Mouse (Mus musculus): ENCODE measurements around the gene H2-Oa. TPM values are rescaled to one million over a fixed set of nuclear protein-coding genes. Genes with fewer than 3 reads are reported as not detected.
"Not testable (repeated sequence)": the region's sequence is repeated elsewhere in the genome, so short reads cannot be mapped to it uniquely, and the experiment has no call there.

The H2-Oa gene
- total RNA-seq, 2 experiments from 2014 or later, result not detected

DNA sequence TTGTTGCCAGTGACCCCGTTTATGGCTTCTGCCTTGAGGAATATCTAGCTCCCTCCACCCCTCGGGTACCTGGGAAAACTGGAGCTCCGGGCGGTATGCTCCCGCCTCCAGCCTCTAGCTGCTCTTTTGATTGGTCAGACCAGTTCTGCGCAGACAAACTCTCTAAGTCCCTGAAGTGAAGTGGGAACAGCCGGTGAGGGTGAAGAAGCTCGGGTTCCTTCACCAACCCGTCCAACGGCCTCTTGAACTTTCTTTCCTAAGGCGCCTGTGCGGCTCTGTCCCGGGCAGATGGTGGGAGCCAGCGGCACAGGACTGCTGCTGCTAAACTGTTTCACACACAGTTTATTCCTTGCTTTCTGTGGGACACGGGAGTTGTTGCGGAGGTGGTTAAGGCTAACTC is 47.3 kb downstream of the H2-Oa start:
- DNase-seq, result no peak
- intact Hi-C loops (cut with DNase I), result no loop called here

DNA sequence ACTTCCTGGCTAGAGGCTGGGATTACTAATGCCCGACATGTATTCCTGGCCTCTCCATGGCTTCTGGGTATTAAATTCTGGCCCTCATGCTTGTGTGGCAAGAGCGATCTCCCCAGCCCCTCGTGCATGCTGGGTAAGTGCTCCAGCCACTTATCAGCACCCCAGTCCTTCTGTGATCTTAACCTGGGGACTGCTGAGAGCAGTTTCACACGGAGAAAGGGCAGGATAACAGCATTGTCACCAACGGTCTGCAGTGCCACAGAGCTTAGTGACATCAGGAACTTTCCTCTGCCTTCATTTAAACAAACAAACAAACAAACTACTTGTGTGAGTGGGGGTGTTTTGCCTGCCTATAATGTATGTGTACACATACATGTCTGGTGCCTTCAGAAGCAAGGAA is 48.1 kb downstream of the H2-Oa start:
- intact Hi-C loops (cut with DNase I), result no loop called here
- DNase-seq, result no peak

DNA sequence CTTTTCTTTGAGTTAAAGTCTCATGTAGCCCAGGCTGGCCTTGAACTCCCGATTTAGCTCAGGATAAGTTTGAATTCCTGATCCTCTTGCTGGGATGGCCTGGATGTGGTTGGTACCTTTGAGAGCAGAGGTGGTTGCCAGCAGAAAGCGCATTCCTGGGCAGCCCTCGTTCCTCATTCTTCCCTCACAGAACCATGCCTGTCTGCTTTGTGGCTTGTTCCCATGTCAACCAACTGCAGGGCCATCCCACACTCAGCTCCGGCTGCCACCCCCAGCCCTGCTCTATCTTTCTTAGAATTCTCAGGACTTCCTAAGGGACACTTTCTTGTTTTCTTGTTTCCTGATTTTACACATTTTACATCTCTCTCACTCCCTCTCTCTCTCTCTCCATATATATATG is 49.3 kb downstream of the H2-Oa start:
- no peak for DNase-seq
- intact Hi-C loops (cut with DNase I), result no loop called here

DNA sequence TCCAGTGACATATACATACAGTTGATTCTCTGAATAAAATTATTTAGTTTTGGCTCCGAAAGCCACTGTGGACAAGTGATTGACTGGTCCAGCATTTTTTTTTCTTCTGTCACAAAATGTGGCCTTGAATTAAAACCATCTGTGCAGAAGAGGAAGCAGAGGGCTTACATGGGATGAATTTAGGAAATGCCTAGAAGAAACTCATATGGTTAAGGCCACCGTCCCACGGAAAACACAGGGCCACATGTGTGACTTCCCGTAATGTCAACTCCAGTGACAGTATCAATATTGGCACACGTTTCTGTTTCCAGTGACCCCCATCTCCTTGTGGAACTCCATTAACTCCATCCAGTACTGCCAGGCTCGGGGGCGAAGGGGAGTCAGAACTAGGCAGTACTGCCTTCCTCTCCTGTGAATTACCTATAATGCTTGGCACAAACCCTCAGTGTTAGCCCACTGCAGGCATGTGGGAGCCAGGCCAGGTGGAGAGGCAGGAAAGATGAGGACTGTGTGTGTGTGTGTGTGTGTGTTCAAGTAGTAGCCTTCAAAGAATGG is 50.4 kb downstream of the H2-Oa start:
- DNase-seq, result no peak
- intact Hi-C loops (cut with DNase I), result no loop called here

DNA sequence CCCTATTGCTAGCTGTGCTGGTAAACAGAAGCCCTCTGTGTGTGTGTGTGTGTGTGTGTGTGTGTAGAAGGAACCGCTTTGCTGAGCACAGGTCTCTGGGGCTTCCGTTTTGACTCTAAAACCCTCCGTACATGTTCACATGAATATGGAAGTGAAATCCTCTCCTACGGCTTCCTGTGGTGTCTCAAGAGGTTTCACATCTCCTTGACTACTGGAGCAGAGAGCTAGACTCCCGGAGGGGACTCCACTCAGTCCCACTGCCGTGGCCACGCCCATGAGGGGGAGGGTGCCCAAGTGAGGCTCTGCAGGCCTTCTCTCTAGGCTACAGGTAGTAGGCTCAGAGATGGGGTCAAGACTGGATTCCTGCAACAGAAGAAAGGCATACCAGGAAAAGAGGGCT is 50.9 kb downstream of the H2-Oa start, which contains the start of gene H2-DMb2:
H2-DMb2 (plus strand) TSS at position 275 of the 400 bp plus-strand sequence.
- no peak for DNase-seq
- intact Hi-C loops (cut with DNase I), result no loop called here

DNA sequence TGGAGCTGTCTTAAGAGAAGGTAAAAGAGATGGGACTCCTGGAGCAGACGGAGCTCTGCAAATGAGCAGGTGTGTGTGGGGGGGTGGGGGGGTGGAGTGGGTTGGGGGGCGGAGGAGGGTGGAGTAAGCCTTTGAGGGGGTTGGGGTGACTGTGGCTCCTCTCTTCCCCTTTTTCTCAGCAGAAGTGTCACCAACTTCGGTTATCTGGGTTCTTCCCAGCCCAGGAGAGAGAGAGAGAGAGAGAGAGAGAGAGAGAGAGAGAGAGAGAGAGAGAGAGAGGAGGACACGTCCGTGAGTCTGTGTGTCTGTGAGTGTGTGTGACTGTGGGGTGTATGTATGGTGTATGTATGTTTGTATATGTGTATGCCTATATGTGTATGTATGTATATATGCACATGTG is 51.3 kb downstream of the H2-Oa start:
- DNase-seq, result no peak
- intact Hi-C loops (cut with DNase I), result no loop called here

DNA sequence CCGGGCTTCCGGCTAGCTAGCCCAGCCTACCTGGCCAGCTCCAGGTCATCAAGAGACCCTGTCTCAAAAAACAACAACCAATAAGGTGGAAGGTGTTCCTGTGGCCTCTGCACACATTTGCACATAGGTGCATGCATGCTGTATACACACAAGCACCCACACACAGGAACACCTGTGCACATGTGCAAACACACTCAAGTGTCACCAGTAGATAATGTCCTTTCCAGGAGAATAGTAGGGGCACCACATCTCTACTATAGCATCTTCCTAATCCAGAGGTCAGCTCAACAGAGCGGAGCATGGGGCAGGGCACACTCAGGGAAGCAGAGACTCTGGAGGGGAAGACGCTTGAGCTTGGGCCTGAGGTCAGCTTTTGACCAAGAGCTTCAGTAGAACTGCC is 52.1 kb downstream of the H2-Oa start:
- DNase-seq; intact Hi-C loops (cut with DNase I): not testable (repeated sequence)

Other genes with a start within 250 kb of the H2-Oa start
- gene Cd320, start 249.2 kb upstream of the H2-Oa start, total RNA-seq (2021), result 10 to 100 TPM; 21.6 to 25.4 TPM
- not detected for gene Gm7029, start 218.5 kb upstream of the H2-Oa start, total RNA-seq (2021)
- gene Kifc1, start 201.7 kb upstream of the H2-Oa start, total RNA-seq (2021), result 1 to 10 TPM; 7.7 to 9.4 TPM
- gene Platr17, start 187.2 kb upstream of the H2-Oa start, total RNA-seq (2021), result not detected
- 10 to 100 TPM; 37.6 to 39.2 TPM for gene Daxx, start 182.9 kb upstream of the H2-Oa start, total RNA-seq (2021)
- 10 to 100 TPM; 45.5 to 56.6 TPM for gene Tapbp, start 176.4 kb upstream of the H2-Oa start, total RNA-seq (2021)
- gene Zbtb22, start 176.4 kb upstream of the H2-Oa start, total RNA-seq (2021), result 10 to 100 TPM; 33.2 to 36.8 TPM
- 10 to 100 TPM; 74.1 to 75.5 TPM for gene Rgl2, start 162.8 kb upstream of the H2-Oa start, total RNA-seq (2021)
- 10 to 100 TPM; 90.5 to 96.1 TPM for gene Pfdn6, start 152.0 kb upstream of the H2-Oa start, total RNA-seq (2021)
- 10 to 100 TPM; 30.1 to 36.6 TPM for gene Wdr46, start 151.7 kb upstream of the H2-Oa start, total RNA-seq (2021)
- gene B3galt4, start 140.9 kb upstream of the H2-Oa start, total RNA-seq (2021), result 1 to 10 TPM; 6.6 to 6.8 TPM
- gene Vps52, start 136.5 kb upstream of the H2-Oa start, total RNA-seq (2021), result 10 to 100 TPM; 72.2 to 72.6 TPM
- gene Rps18, start 136.3 kb upstream of the H2-Oa start, total RNA-seq (2021), result 100 to 1,000 TPM; 557 to 591 TPM
- 10 to 100 TPM in 1 of 2 experiments, 1 to 10 TPM in 1; 8.2 to 13.8 TPM for gene H2-K1, start 92.0 kb upstream of the H2-Oa start, total RNA-seq (2021)
- 10 to 100 TPM; 23.6 to 28.2 TPM for gene Ring1, start 67.7 kb upstream of the H2-Oa start, total RNA-seq (2021)
- gene H2-Ke6, start 64.3 kb upstream of the H2-Oa start, total RNA-seq (2021), result 10 to 100 TPM; 41.6 to 45.2 TPM
- gene Slc39a7, start 60.7 kb upstream of the H2-Oa start, total RNA-seq (2021), result 10 to 100 TPM; 96.3 to 98.7 TPM
- 10 to 100 TPM; 80.7 to 84.9 TPM for gene Rxrb, start 60.5 kb upstream of the H2-Oa start, total RNA-seq (2021)
- gene Col11a2, start 52.9 kb upstream of the H2-Oa start, total RNA-seq (2021), result 1 to 10 TPM; 6.8 to 9.8 TPM
- 10 to 100 TPM; 19.5 to 20.5 TPM for gene H2-DMa, start 27.2 kb downstream of the H2-Oa start, total RNA-seq (2021)
- gene Brd2, start 30.3 kb downstream of the H2-Oa start, total RNA-seq (2021), result 100 to 1,000 TPM; 247 to 267 TPM
- under 1 TPM; 0.34 to 0.40 TPM for gene H2-DMb2, start 51.0 kb downstream of the H2-Oa start, total RNA-seq (2021)
- under 1 TPM; 0.46 to 0.97 TPM for gene H2-DMb1, start 60.7 kb downstream of the H2-Oa start, total RNA-seq (2021)
- 1 to 10 TPM; 2.2 to 3.6 TPM for gene Tap1, start 95.2 kb downstream of the H2-Oa start, total RNA-seq (2021)
- 1 to 10 TPM in 1 of 2 experiments, under 1 TPM in 1; 0.77 to 1.1 TPM for gene Psmb9, start 95.4 kb downstream of the H2-Oa start, total RNA-seq (2021)
- 1 to 10 TPM; 1.3 to 1.9 TPM for gene Psmb8, start 105.4 kb downstream of the H2-Oa start, total RNA-seq (2021)
- 1 to 10 TPM; 3.1 to 3.5 TPM for gene Tap2, start 111.2 kb downstream of the H2-Oa start, total RNA-seq (2021)
- not detected for gene H2-Ob, start 146.6 kb downstream of the H2-Oa start, total RNA-seq (2021)
- 1 to 10 TPM in 1 of 2 experiments, under 1 TPM in 1; 0.80 to 1.2 TPM for gene H2-Ab1, start 165.3 kb downstream of the H2-Oa start, total RNA-seq (2021)
- gene H2-Aa, start 195.5 kb downstream of the H2-Oa start, total RNA-seq (2021), result 1 to 10 TPM in 1 of 2 experiments, under 1 TPM in 1; 0.68 to 1.2 TPM
- gene H2-Eb1, start 213.5 kb downstream of the H2-Oa start, total RNA-seq (2021), result 1 to 10 TPM in 1 of 2 experiments, under 1 TPM in 1; 0.48 to 2.3 TPM
- not detected for gene H2-Eb2, start 233.3 kb downstream of the H2-Oa start, total RNA-seq (2021)